Mouse (Mus musculus): ENCODE measurements around the gene Qrich1. TPM values are rescaled to one million over a fixed set of nuclear protein-coding genes. Genes with fewer than 3 reads are reported as not detected.
A peak's percentile ranks its signal among the peaks of the same experiment; 100 is the strongest.
"Not testable (repeated sequence)": the region's sequence is repeated elsewhere in the genome, so short reads cannot be mapped to it uniquely, and the experiment has no call there.

Qrich1 gene
- polyA plus RNA-seq, 1 experiment from 2014 or later = 27.1 TPM

GRCm38 (mm10) chr9:108600011-108600410 is 83.4 kb downstream of the Qrich1 start:
- Histone ChIP-seq H3K36me3 (replicated peaks; ENCODE audit: insufficient read depth, low read length) (peaks cover 21% of the 10 kb centered on the region), H3K4me3 (ENCODE audit: low read depth, low read length) (no peak overlapping the region), H3K9ac (replicated peaks) (no peak overlapping the region), H3K4me2 (ENCODE audit: low read depth, low read length) (no peak overlapping the region), H3K9me3 (ENCODE audit: low read length) (no peaks in the 10 kb centered on the region), H3K4me1 (ENCODE audit: insufficient read depth) (peaks cover 10% of the 10 kb centered on the region; the same call in 1 of the 2 replicates), H3K27me3 (ENCODE audit: insufficient read depth, low read length) (no peaks in the 10 kb centered on the region), H3K27ac (ENCODE audit: low read depth) (no peak overlapping the region)
- TF ChIP-seq EP300 (IDR thresholded peaks at IDR 0.05; ENCODE audit: low read depth) (no peak), CTCF (IDR thresholded peaks at IDR 0.05; ENCODE audit: low read depth) (no peak)
- 57% methylated on average over 2 of the region's 2 CpGs for WGBS (ENCODE audit: insufficient replicate concordance)
- ATAC-seq = no peak
- no peak for DNase-seq

GRCm38 (mm10) chr9:108601986-108602385 is 85.4 kb downstream of the Qrich1 start:
- 69% methylated on average over 4 of the region's 4 CpGs for WGBS (ENCODE audit: insufficient replicate concordance)
- ATAC-seq (no peak), DNase-seq (no peak)
- Histone ChIP-seq H3K9ac (replicated peaks) (no peak overlapping the region), H3K4me1 (ENCODE audit: insufficient read depth) (peaks cover 10% of the 10 kb centered on the region; the same call in 1 of the 2 replicates), H3K27ac (ENCODE audit: low read depth) (no peak overlapping the region), H3K9me3 (ENCODE audit: low read length) (no peaks in the 10 kb centered on the region), H3K4me2 (ENCODE audit: low read depth, low read length) (no peak overlapping the region), H3K36me3 (replicated peaks; ENCODE audit: insufficient read depth, low read length) (peaks cover 38% of the 10 kb centered on the region), H3K27me3 (ENCODE audit: insufficient read depth, low read length) (no peaks in the 10 kb centered on the region), H3K4me3 (ENCODE audit: low read depth, low read length) (no peak overlapping the region)
- no peak for TF ChIP-seq CTCF (IDR thresholded peaks at IDR 0.05; ENCODE audit: low read depth)
- TF ChIP-seq EP300 (IDR thresholded peaks at IDR 0.05; ENCODE audit: low read depth) = no peak

- WGBS (ENCODE audit: insufficient replicate concordance) = 66% methylated on average over 5 of the region's 5 CpGs
- not testable (repeated sequence) for H3K9ac ChIP-seq (replicated peaks); H3K4me3 ChIP-seq (ENCODE audit: low read depth, low read length); H3K27me3 ChIP-seq (ENCODE audit: insufficient read depth, low read length); ATAC-seq; H3K4me2 ChIP-seq (ENCODE audit: low read depth, low read length); H3K27ac ChIP-seq (ENCODE audit: low read depth); H3K9me3 ChIP-seq (ENCODE audit: low read length); H3K4me1 ChIP-seq (ENCODE audit: insufficient read depth)
- DNase-seq = peak; percentile 29
- peaks cover 83% of the 10 kb centered on the region for H3K36me3 ChIP-seq (replicated peaks; ENCODE audit: insufficient read depth, low read length)
These were observed 91.3 kb downstream of the Qrich1 start for GRCm38 (mm10) chr9:108607929-108608328.

- Histone ChIP-seq H3K4me2 (ENCODE audit: low read depth, low read length) (no peak overlapping the region), H3K9ac (replicated peaks) (no peak overlapping the region), H3K4me1 (ENCODE audit: insufficient read depth) (no peaks in the 10 kb centered on the region), H3K27me3 (ENCODE audit: insufficient read depth, low read length) (no peaks in the 10 kb centered on the region), H3K27ac (ENCODE audit: low read depth) (no peak overlapping the region), H3K9me3 (ENCODE audit: low read length) (no peaks in the 10 kb centered on the region), H3K36me3 (replicated peaks; ENCODE audit: insufficient read depth, low read length) (peaks cover 81% of the 10 kb centered on the region), H3K4me3 (ENCODE audit: low read depth, low read length) (no peak overlapping the region)
- no peak for TF ChIP-seq EP300 (IDR thresholded peaks at IDR 0.05; ENCODE audit: low read depth)
- TF ChIP-seq CTCF (IDR thresholded peaks at IDR 0.05; ENCODE audit: low read depth) = no peak
- DNase-seq = no peak
- 76% methylated on average over 4 of the region's 4 CpGs for WGBS (ENCODE audit: insufficient replicate concordance)
- ATAC-seq = no peak
These were observed 92.3 kb downstream of the Qrich1 start for GRCm38 (mm10) chr9:108608889-108609288.

MicroRNA genes within 50 kb of the gene (microRNA counts, 519-probe panel; counts per million panel counts)
- microRNA mmu-miR-191 (5,397 counts per million, percentile 62 among the panel's probes with 10 or more counts), microRNA mmu-miR-425 (3,921 counts per million, percentile 44 among the panel's probes with 10 or more counts)

Small RNAs within 50 kb of the gene (microRNA-seq; reads per million reads assigned to microRNA genes)
- gene Gm24083 = not detected
- gene Mir191 = not detected
- gene Mir425 = 4,127 reads per million, percentile 86 among the genes with 10 or more reads in this experiment

Other genes starting within 250 kb of the Qrich1 start
- gene Nicn1, start 226.4 kb upstream of the Qrich1 start, polyA plus RNA-seq (2015; fragmentation: Nextera tagmentation; extraction: Ambion mirVana) = 7.7 and 9.5 TPM in 2 replicates
- gene Amt, start 220.0 kb upstream of the Qrich1 start, polyA plus RNA-seq (2015; fragmentation: Nextera tagmentation; extraction: Ambion mirVana) = 10.9 and 13.5 TPM in 2 replicates
- gene Rhoa, start 210.7 kb upstream of the Qrich1 start, polyA plus RNA-seq (2015; fragmentation: Nextera tagmentation; extraction: Ambion mirVana) = 163 and 165 TPM in 2 replicates
- gene Tcta, start 210.6 kb upstream of the Qrich1 start, polyA plus RNA-seq (2015; fragmentation: Nextera tagmentation; extraction: Ambion mirVana) = 14.8 and 16.3 TPM in 2 replicates
- gene Gpx1, start 177.9 kb upstream of the Qrich1 start, polyA plus RNA-seq (2015; fragmentation: Nextera tagmentation; extraction: Ambion mirVana) = 3,657 and 3,917 TPM in 2 replicates
- gene Usp4, start 169.0 kb upstream of the Qrich1 start, polyA plus RNA-seq (2015; fragmentation: Nextera tagmentation; extraction: Ambion mirVana) = 35.9 and 38.2 TPM in 2 replicates
- 0.14 and 0.22 TPM in 2 replicates for gene 1700102P08Rik, start 124.0 kb upstream of the Qrich1 start, polyA plus RNA-seq (2015; fragmentation: Nextera tagmentation; extraction: Ambion mirVana)
- gene Ccdc36, start 88.3 kb upstream of the Qrich1 start, polyA plus RNA-seq (2015; fragmentation: Nextera tagmentation; extraction: Ambion mirVana) = 0.08 TPM in 1 of 2 replicates, not detected in the other
- gene BC048562, start 80.3 kb upstream of the Qrich1 start, polyA plus RNA-seq (2015; fragmentation: Nextera tagmentation; extraction: Ambion mirVana) = not detected in 2 replicates
- 16.1 and 19.3 TPM in 2 replicates for gene Ccdc71, start 56.3 kb upstream of the Qrich1 start, polyA plus RNA-seq (2015; fragmentation: Nextera tagmentation; extraction: Ambion mirVana)
- 8.5 and 9.1 TPM in 2 replicates for gene Klhdc8b, start 55.2 kb upstream of the Qrich1 start, polyA plus RNA-seq (2015; fragmentation: Nextera tagmentation; extraction: Ambion mirVana)
- gene Lamb2, start 37.1 kb upstream of the Qrich1 start, polyA plus RNA-seq (2015; fragmentation: Nextera tagmentation; extraction: Ambion mirVana) = 2.7 and 3.9 TPM in 2 replicates
- gene Usp19, start 26.2 kb upstream of the Qrich1 start, polyA plus RNA-seq (2015; fragmentation: Nextera tagmentation; extraction: Ambion mirVana) = 13.8 and 17.0 TPM in 2 replicates
- gene Qars, start 9.1 kb upstream of the Qrich1 start, polyA plus RNA-seq (2015; fragmentation: Nextera tagmentation; extraction: Ambion mirVana) = 33.0 and 33.3 TPM in 2 replicates
- gene Impdh2, start 43.5 kb downstream of the Qrich1 start, polyA plus RNA-seq (2015; fragmentation: Nextera tagmentation; extraction: Ambion mirVana) = 45.6 and 49.5 TPM in 2 replicates
- gene Ndufaf3, start 50.6 kb downstream of the Qrich1 start, polyA plus RNA-seq (2015; fragmentation: Nextera tagmentation; extraction: Ambion mirVana) = 26.5 and 26.8 TPM in 2 replicates
- gene Dalrd3, start 53.1 kb downstream of the Qrich1 start, polyA plus RNA-seq (2015; fragmentation: Nextera tagmentation; extraction: Ambion mirVana) = 18.8 and 20.2 TPM in 2 replicates
- gene Wdr6, start 61.9 kb downstream of the Qrich1 start, polyA plus RNA-seq (2015; fragmentation: Nextera tagmentation; extraction: Ambion mirVana) = 4.5 and 5.7 TPM in 2 replicates
- gene P4htm, start 80.9 kb downstream of the Qrich1 start, polyA plus RNA-seq (2015; fragmentation: Nextera tagmentation; extraction: Ambion mirVana) = 0.40 and 0.41 TPM in 2 replicates
- 16.3 and 19.8 TPM in 2 replicates for gene Arih2, start 132.6 kb downstream of the Qrich1 start, polyA plus RNA-seq (2015; fragmentation: Nextera tagmentation; extraction: Ambion mirVana)
- 104 and 114 TPM in 2 replicates for gene Slc25a20, start 145.3 kb downstream of the Qrich1 start, polyA plus RNA-seq (2015; fragmentation: Nextera tagmentation; extraction: Ambion mirVana)
- gene Prkar2a, start 172.5 kb downstream of the Qrich1 start, polyA plus RNA-seq (2015; fragmentation: Nextera tagmentation; extraction: Ambion mirVana) = 8.2 and 9.7 TPM in 2 replicates